Mouse (Mus musculus): ENCODE results near the gene Tmigd1. TPM values are rescaled to one million over a fixed set of nuclear protein-coding genes. Genes with fewer than 3 reads are reported as not detected.

Gene Tmigd1
- total RNA-seq, 1 experiment from 2014 or later: not detected

GRCm38 (mm10) chr11:76965703-76966102 lies 63.7 kb downstream of the Tmigd1 start:
- no peak for ATAC-seq (replicated peaks; ENCODE audit: low read depth, poor library complexity, severe bottlenecking)

Other genes with a start within 250 kb of the Tmigd1 start
- not detected in 2 replicates for gene Bhlha9, start 229.7 kb upstream of the Tmigd1 start, total RNA-seq (2017)
- gene Trarg1, start 222.4 kb upstream of the Tmigd1 start, total RNA-seq (2017): not detected in 2 replicates
- gene Gosr1, start 138.6 kb upstream of the Tmigd1 start, total RNA-seq (2017): 38.4 and 52.3 TPM in 2 replicates
- 11.6 and 11.8 TPM in 2 replicates for gene Cpd, start 55.1 kb upstream of the Tmigd1 start, total RNA-seq (2017)
- gene Blmh, start 22.6 kb downstream of the Tmigd1 start, total RNA-seq (2017): 192 and 213 TPM in 2 replicates
- gene Slc6a4, start 96.4 kb downstream of the Tmigd1 start, total RNA-seq (2017): 0.23 TPM in 1 of 2 replicates, not detected in the other
- 31.0 and 33.9 TPM in 2 replicates for gene Nsrp1, start 176.3 kb downstream of the Tmigd1 start, total RNA-seq (2017)

Data from common myeloid progenitor, adult 5-6 weeks (primary cell).